Mouse (Mus musculus): ENCODE data around the gene Slc41a2. TPM values are rescaled to one million over a fixed set of nuclear protein-coding genes. Genes with fewer than 3 reads are reported as not detected.

Slc41a2 gene
- polyA plus RNA-seq, 1 experiment from 2014 or later: 0.03 TPM

- Histone ChIP-seq H3K4me1 (replicated peaks) (no peaks in the 10 kb centered on the region), H3K36me3 (replicated peaks) (no peaks in the 10 kb centered on the region), H3K9me3 (replicated peaks) (no peaks in the 10 kb centered on the region), H3K4me2 (no peak overlapping the region), H3K27me3 (no peaks in the 10 kb centered on the region), H3K9ac (no peak overlapping the region), H3K4me3 (replicated peaks) (no peak overlapping the region), H3K27ac (replicated peaks) (no peak overlapping the region)
- WGBS (ENCODE audit: insufficient replicate concordance): 54% methylated on average over 2 of the region's 2 CpGs
- no peak for ATAC-seq (ENCODE audit: insufficient read depth)
Observed at GRCm38 (mm10) chr10:83264056-83264455, 73.6 kb downstream of the Slc41a2 start.

- H3K4me2 ChIP-seq: no peak overlapping the region
- no peaks in the 10 kb centered on the region for H3K27me3 ChIP-seq
- no peak for ATAC-seq (ENCODE audit: insufficient read depth)
- H3K4me3 ChIP-seq (replicated peaks): no peak overlapping the region
- H3K27ac ChIP-seq (replicated peaks): no peak overlapping the region
- WGBS (ENCODE audit: insufficient replicate concordance): 48% methylated on average over 4 of the region's 4 CpGs
- no peaks in the 10 kb centered on the region for H3K4me1 ChIP-seq (replicated peaks)
- H3K9ac ChIP-seq: no peak overlapping the region
- H3K36me3 ChIP-seq (replicated peaks): no peaks in the 10 kb centered on the region
- no peaks in the 10 kb centered on the region for H3K9me3 ChIP-seq (replicated peaks)
Observed at GRCm38 (mm10) chr10:83261264-83261663, 76.4 kb downstream of the Slc41a2 start.

- H3K4me2 ChIP-seq: no peak overlapping the region
- no peak overlapping the region for H3K9ac ChIP-seq
- H3K27ac ChIP-seq (replicated peaks): no peak overlapping the region
- no peak for ATAC-seq (ENCODE audit: insufficient read depth)
- H3K27me3 ChIP-seq: no peaks in the 10 kb centered on the region
- no peaks in the 10 kb centered on the region for H3K36me3 ChIP-seq (replicated peaks)
- H3K4me1 ChIP-seq (replicated peaks): no peaks in the 10 kb centered on the region
- 45% methylated on average over 8 of the region's 8 CpGs for WGBS (ENCODE audit: insufficient replicate concordance)
- H3K9me3 ChIP-seq (replicated peaks): no peaks in the 10 kb centered on the region
- H3K4me3 ChIP-seq (replicated peaks): no peak overlapping the region
Observed at GRCm38 (mm10) chr10:83251377-83251776, 86.3 kb downstream of the Slc41a2 start.

- no peaks in the 10 kb centered on the region for H3K36me3 ChIP-seq (replicated peaks)
- H3K9ac ChIP-seq: no peak overlapping the region
- H3K9me3 ChIP-seq (replicated peaks): no peaks in the 10 kb centered on the region
- no peak overlapping the region for H3K4me3 ChIP-seq (replicated peaks)
- no peak overlapping the region for H3K4me2 ChIP-seq
- no peak overlapping the region for H3K27ac ChIP-seq (replicated peaks)
- H3K27me3 ChIP-seq: no peaks in the 10 kb centered on the region
- H3K4me1 ChIP-seq (replicated peaks): no peaks in the 10 kb centered on the region
- 67% methylated on average over 7 of the region's 7 CpGs for WGBS (ENCODE audit: insufficient replicate concordance)
- ATAC-seq (ENCODE audit: insufficient read depth): no peak
Observed at GRCm38 (mm10) chr10:83248036-83248435, 89.6 kb downstream of the Slc41a2 start.

- WGBS (ENCODE audit: insufficient replicate concordance): 70% methylated on average over 7 of the region's 7 CpGs
- ATAC-seq (ENCODE audit: insufficient read depth): no peak
- no peak overlapping the region for H3K9ac ChIP-seq
- no peak overlapping the region for H3K4me3 ChIP-seq (replicated peaks)
- H3K36me3 ChIP-seq (replicated peaks): no peaks in the 10 kb centered on the region
- H3K27ac ChIP-seq (replicated peaks): no peak overlapping the region
- no peaks in the 10 kb centered on the region for H3K9me3 ChIP-seq (replicated peaks)
- 0 out of 2 replicates have a peak, but pooled peaks cover 3% of the 10 kb centered on the region for H3K27me3 ChIP-seq
- H3K4me2 ChIP-seq: no peak overlapping the region
- H3K4me1 ChIP-seq (replicated peaks): no peaks in the 10 kb centered on the region
Observed at GRCm38 (mm10) chr10:83245720-83246119, 92.0 kb downstream of the Slc41a2 start.

- Histone ChIP-seq H3K9me3 (replicated peaks) (no peaks in the 10 kb centered on the region), H3K27ac (replicated peaks) (no peak overlapping the region), H3K4me2 (no peak overlapping the region), H3K9ac (no peak overlapping the region), H3K36me3 (replicated peaks) (no peaks in the 10 kb centered on the region), H3K27me3 (0 out of 2 replicates have a peak, but pooled peaks cover 3% of the 10 kb centered on the region), H3K4me3 (replicated peaks) (no peak overlapping the region), H3K4me1 (replicated peaks) (no peaks in the 10 kb centered on the region)
- WGBS (ENCODE audit: insufficient replicate concordance): 65% methylated on average over 6 of the region's 6 CpGs
- ATAC-seq (ENCODE audit: insufficient read depth): no peak
Observed at GRCm38 (mm10) chr10:83244131-83244530, 93.6 kb downstream of the Slc41a2 start.

- Histone ChIP-seq H3K4me2 (no peak overlapping the region), H3K9me3 (replicated peaks) (no peaks in the 10 kb centered on the region), H3K27ac (replicated peaks) (no peak overlapping the region), H3K4me1 (replicated peaks) (no peaks in the 10 kb centered on the region), H3K4me3 (replicated peaks) (no peak overlapping the region), H3K9ac (no peak overlapping the region), H3K27me3 (0 out of 2 replicates have a peak, but pooled peaks cover 3% of the 10 kb centered on the region), H3K36me3 (replicated peaks) (no peaks in the 10 kb centered on the region)
- no peak for ATAC-seq (ENCODE audit: insufficient read depth)
- 64% methylated on average over 11 of the region's 11 CpGs for WGBS (ENCODE audit: insufficient replicate concordance)
Observed at GRCm38 (mm10) chr10:83242106-83242686, 95.5 kb downstream of the Slc41a2 start.

- Histone ChIP-seq H3K27me3 (no peaks in the 10 kb centered on the region), H3K9ac (no peak overlapping the region), H3K27ac (replicated peaks) (no peak overlapping the region), H3K4me3 (replicated peaks) (no peak overlapping the region), H3K36me3 (replicated peaks) (no peaks in the 10 kb centered on the region), H3K4me1 (replicated peaks) (no peaks in the 10 kb centered on the region), H3K9me3 (replicated peaks) (no peaks in the 10 kb centered on the region), H3K4me2 (no peak overlapping the region)
- WGBS (ENCODE audit: insufficient replicate concordance): 37% methylated on average over 4 of the region's 4 CpGs
- ATAC-seq (ENCODE audit: insufficient read depth): no peak
Observed at GRCm38 (mm10) chr10:83234391-83234790, 103.3 kb downstream of the Slc41a2 start.

GRCm38 (mm10) chr10:83233967-83234366, 103.7 kb downstream of the Slc41a2 start:
- H3K4me3 ChIP-seq (replicated peaks): no peak overlapping the region
- no peaks in the 10 kb centered on the region for H3K9me3 ChIP-seq (replicated peaks)
- no peak overlapping the region for H3K27ac ChIP-seq (replicated peaks)
- no peak overlapping the region for H3K4me2 ChIP-seq
- WGBS (ENCODE audit: insufficient replicate concordance): 28% methylated on average over 3 of the region's 3 CpGs
- no peak for ATAC-seq (ENCODE audit: insufficient read depth)
- H3K27me3 ChIP-seq: no peaks in the 10 kb centered on the region
- H3K9ac ChIP-seq: no peak overlapping the region
- no peaks in the 10 kb centered on the region for H3K4me1 ChIP-seq (replicated peaks)
- no peaks in the 10 kb centered on the region for H3K36me3 ChIP-seq (replicated peaks)

GRCm38 (mm10) chr10:83228626-83229025, 109.1 kb downstream of the Slc41a2 start:
- Histone ChIP-seq H3K4me1 (replicated peaks) (no peaks in the 10 kb centered on the region), H3K9ac (no peak overlapping the region), H3K4me3 (replicated peaks) (no peak overlapping the region), H3K27ac (replicated peaks) (no peak overlapping the region), H3K36me3 (replicated peaks) (no peaks in the 10 kb centered on the region), H3K4me2 (no peak overlapping the region), H3K9me3 (replicated peaks) (no peaks in the 10 kb centered on the region), H3K27me3 (no peaks in the 10 kb centered on the region)
- 24% methylated on average over 4 of the region's 4 CpGs for WGBS (ENCODE audit: insufficient replicate concordance)
- no peak for ATAC-seq (ENCODE audit: insufficient read depth)

- ATAC-seq (ENCODE audit: insufficient read depth): no peak
Observed at GRCm38 (mm10) chr10:83224999-83225398, 112.7 kb downstream of the Slc41a2 start.

GRCm38 (mm10) chr10:83220847-83221246, 116.8 kb downstream of the Slc41a2 start:
- Histone ChIP-seq H3K4me3 (replicated peaks) (no peak overlapping the region), H3K9me3 (replicated peaks) (no peaks in the 10 kb centered on the region), H3K4me2 (no peak overlapping the region), H3K36me3 (replicated peaks) (no peaks in the 10 kb centered on the region), H3K4me1 (replicated peaks) (no peaks in the 10 kb centered on the region), H3K27ac (replicated peaks) (no peak overlapping the region), H3K9ac (no peak overlapping the region), H3K27me3 (no peaks in the 10 kb centered on the region)
- 59% methylated on average over 3 of the region's 3 CpGs for WGBS (ENCODE audit: insufficient replicate concordance)
- ATAC-seq (ENCODE audit: insufficient read depth): no peak

More at GRCm38 (mm10) chr10:83224999-83225398, 112.7 kb downstream of the Slc41a2 start:
- no peaks in the 10 kb centered on the region for H3K36me3 ChIP-seq (replicated peaks)
- no peaks in the 10 kb centered on the region for H3K27me3 ChIP-seq
- 40% methylated on average over 3 of the region's 3 CpGs for WGBS (ENCODE audit: insufficient replicate concordance)
- H3K4me2 ChIP-seq: no peak overlapping the region
- no peaks in the 10 kb centered on the region for H3K4me1 ChIP-seq (replicated peaks)
- H3K27ac ChIP-seq (replicated peaks): no peak overlapping the region
- no peaks in the 10 kb centered on the region for H3K9me3 ChIP-seq (replicated peaks)
- H3K9ac ChIP-seq: no peak overlapping the region
- no peak overlapping the region for H3K4me3 ChIP-seq (replicated peaks)
